Mouse (Mus musculus) hematopoietic stem cell, adult 5-6 weeks (primary cell): ENCODE data around the gene Tmem205. TPM values are rescaled to one million over a fixed set of nuclear protein-coding genes. Genes with fewer than 3 reads are reported as not detected.

ENCODE experiments used
- total RNA-seq: library from RNA; stranded (forward); fragments of 172-1452, 232-1000 nt; gene quantifications from 2 replicates; pipeline ENCODE4 v1.2.3, GENCODE M21; 2017

Gene Tmem205
- total RNA-seq, 1 experiment from 2014 or later, result 12.7 TPM

Other genes starting within 250 kb of the Tmem205 start
- 22.2 and 22.4 TPM in 2 replicates for gene Ldlr, start 204.1 kb downstream of the Tmem205 start, total RNA-seq
- gene Spc24, start 167.3 kb downstream of the Tmem205 start, total RNA-seq, result 79.7 and 117 TPM in 2 replicates
- 3.9 and 4.3 TPM in 2 replicates for gene Kank2, start 128.8 kb downstream of the Tmem205 start, total RNA-seq
- gene Angptl8, start 92.0 kb downstream of the Tmem205 start, total RNA-seq, result not detected in 2 replicates
- 4.3 and 6.1 TPM in 2 replicates for gene Dock6, start 74.9 kb downstream of the Tmem205 start, total RNA-seq
- 13.5 and 14.6 TPM in 2 replicates for gene Rab3d, start 9.4 kb downstream of the Tmem205 start, total RNA-seq
- 0.25 and 0.50 TPM in 2 replicates for gene Ccdc159, start 85 bp downstream of the Tmem205 start, total RNA-seq
- gene Plppr2, start 9.5 kb upstream of the Tmem205 start, total RNA-seq, result 0.15 and 0.25 TPM in 2 replicates
- gene Swsap1, start 28.2 kb upstream of the Tmem205 start, total RNA-seq, result 6.4 and 7.2 TPM in 2 replicates
- gene Epor, start 36.0 kb upstream of the Tmem205 start, total RNA-seq, result 1.7 and 9.2 TPM in 2 replicates
- gene Rgl3, start 61.9 kb upstream of the Tmem205 start, total RNA-seq, result not detected in 2 replicates
- gene Ccdc151, start 75.1 kb upstream of the Tmem205 start, total RNA-seq, result 0.19 TPM in 1 of 2 replicates, not detected in the other
- gene Prkcsh, start 75.2 kb upstream of the Tmem205 start, total RNA-seq, result 91.7 and 110 TPM in 2 replicates
- gene Elavl3, start 124.5 kb upstream of the Tmem205 start, total RNA-seq, result not detected in 2 replicates
- not detected in 2 replicates for gene Gm49318, start 143.7 kb upstream of the Tmem205 start, total RNA-seq
- 11.1 and 12.9 TPM in 2 replicates for gene Zfp653, start 143.8 kb upstream of the Tmem205 start, total RNA-seq
- 15.9 and 17.7 TPM in 2 replicates for gene Ecsit, start 157.9 kb upstream of the Tmem205 start, total RNA-seq
- not detected in 2 replicates for gene Cnn1, start 171.7 kb upstream of the Tmem205 start, total RNA-seq
- 43.6 and 44.7 TPM in 2 replicates for gene Elof1, start 189.6 kb upstream of the Tmem205 start, total RNA-seq
- gene Acp5, start 208.2 kb upstream of the Tmem205 start, total RNA-seq, result 1.1 and 2.8 TPM in 2 replicates
- gene Pigyl, start 229.3 kb upstream of the Tmem205 start, total RNA-seq, result 10.4 and 26.5 TPM in 2 replicates